Mouse (Mus musculus) lung, embryonic 14.5 days (tissue): ENCODE data around the gene Uqcrc1. TPM values are rescaled to one million over a fixed set of nuclear protein-coding genes. Genes with fewer than 3 reads are reported as not detected.

ENCODE experiments used
- ATAC-seq: fragments of 200-750 bp; cut with Nextera tagmentation; 2 replicates; pipeline ENCODE4 v1.8.0; 2017; ENCODE audit warnings: mild to moderate bottlenecking, moderate TSS enrichment, moderate library complexity; ENCODE audit not compliant: insufficient read depth
- DNase-seq: peaks from one replicate; pipeline ENCODE4 v3.0.0-alpha.2; 2015
- H3K27ac ChIP-seq: fragments of 300-500 bp; sonication (generic); 2 replicates; pipeline ENCODE4 v1.5.1; 2014; ENCODE audit warnings: low read depth, mild to moderate bottlenecking, moderate library complexity
- H3K27me3 ChIP-seq: fragments of 300-500 bp; sonication (generic); 2 replicates; pipeline ENCODE4 v1.6.1; 2014; ENCODE audit warnings: low read length, control low read depth; ENCODE audit not compliant: insufficient read depth
- H3K36me3 ChIP-seq: fragments of 300-500 bp; sonication (generic); 2 replicates; pipeline ENCODE4 v1.6.1; 2014; ENCODE audit warnings: control low read depth; ENCODE audit not compliant: insufficient read depth
- H3K4me1 ChIP-seq: fragments of 300-500 bp; sonication (generic); 2 replicates; pipeline ENCODE4 v1.6.1; 2014; ENCODE audit warnings: antibody characterized with exemption, control low read depth; ENCODE audit not compliant: insufficient read depth
- H3K4me2 ChIP-seq: fragments of 300-500 bp; sonication (generic); 2 replicates; pipeline ENCODE4 v1.6.1; 2014; ENCODE audit warnings: mild to moderate bottlenecking
- H3K4me3 ChIP-seq: fragments of 300-500 bp; sonication (generic); 2 replicates; pipeline ENCODE4 v1.5.1; 2014; ENCODE audit warnings: low read depth, low read length
- H3K9ac ChIP-seq: fragments of 300-500 bp; sonication (generic); 2 replicates; pipeline ENCODE4 v1.6.1; 2014
- H3K9me3 ChIP-seq: fragments of 300-500 bp; sonication (generic); 2 replicates; pipeline ENCODE4 v1.6.1; 2016; ENCODE audit warnings: low read depth, low read length, control low read depth
- CTCF ChIP-seq: IDR thresholded peaks from 2 replicates; pipeline ENCODE4 v1.5.1; 2016; ENCODE audit warnings: antibody characterized with exemption, low read depth
- WGBS: fragments of 180-500 bp; shearing (Covaris S2); extraction: QIAGEN DNeasy Blood & Tissue Kit; methylation state at CpG from one replicate; pipeline ENCODE4 v1.1.7; 2014; 5-methylcytosine and 5-hydroxymethylcytosine counted together
- polyA plus RNA-seq: library from polyadenylated mRNA; unstranded; fragments of >200 nt; fragmentation: Nextera tagmentation; extraction: Ambion mirVana; gene quantifications from 2 replicates; pipeline ENCODE4 v1.2.1, GENCODE M21; 2014

The Uqcrc1 gene
- polyA plus RNA-seq, 1 experiment from 2014 or later, result 454 TPM

GRCm38 (mm10) chr9:108935991-108936390, 442 bp upstream of the Uqcrc1 start:
- H3K9ac ChIP-seq, result no peak overlapping the region
- H3K9me3 ChIP-seq, result no peaks in the 10 kb centered on the region
- no peaks in the 10 kb centered on the region for H3K27me3 ChIP-seq
- H3K4me2 ChIP-seq, result peak overlapping the region; percentile 5; the same call in 1 of the 2 replicates
- no peak overlapping the region for H3K27ac ChIP-seq
- 10% methylated on average over 3 of the region's 3 CpGs for WGBS
- ATAC-seq, result no peak
- DNase-seq, result no peak
- peak overlapping the region; percentile 97 for H3K4me3 ChIP-seq
- no peaks in the 10 kb centered on the region for H3K4me1 ChIP-seq
- no peak for TF ChIP-seq CTCF
- peaks cover 31% of the 10 kb centered on the region for H3K36me3 ChIP-seq

- H3K4me2 ChIP-seq, result no peak overlapping the region
Measured at GRCm38 (mm10) chr9:108945111-108945510, 8.7 kb downstream of the Uqcrc1 start.

GRCm38 (mm10) chr9:108945608-108946007, 9.2 kb downstream of the Uqcrc1 start:
- Histone ChIP-seq H3K27me3 (no peaks in the 10 kb centered on the region), H3K4me3 (no peak overlapping the region)
- TF ChIP-seq CTCF, result no peak

More at GRCm38 (mm10) chr9:108945111-108945510, 8.7 kb downstream of the Uqcrc1 start:
- no peak for ATAC-seq
- Histone ChIP-seq H3K9ac (no peak overlapping the region), H3K4me1 (no peaks in the 10 kb centered on the region), H3K27ac (no peak overlapping the region), H3K4me3 (no peak overlapping the region), H3K9me3 (no peaks in the 10 kb centered on the region), H3K27me3 (no peaks in the 10 kb centered on the region), H3K36me3 (peaks cover 92% of the 10 kb centered on the region)
- no peak for TF ChIP-seq CTCF
- WGBS, result 65% methylated on average over 9 of the region's 9 CpGs
- no peak for DNase-seq

GRCm38 (mm10) chr9:108949231-108949966, 13.0 kb downstream of the Uqcrc1 start:
- TF ChIP-seq CTCF, result no peak
- H3K27me3 ChIP-seq, result peaks cover 11% of the 10 kb centered on the region; the same call in 1 of the 2 replicates
- peak overlapping the region; percentile 60; the same call in 1 of the 2 replicates for H3K27ac ChIP-seq
- H3K36me3 ChIP-seq, result peaks cover 63% of the 10 kb centered on the region
- H3K4me2 ChIP-seq, result no peak overlapping the region
- H3K9me3 ChIP-seq, result no peaks in the 10 kb centered on the region
- 61% methylated on average over 13 of the region's 13 CpGs for WGBS
- H3K9ac ChIP-seq, result no peak overlapping the region
- H3K4me1 ChIP-seq, result no peaks in the 10 kb centered on the region
- H3K4me3 ChIP-seq, result no peak overlapping the region
- DNase-seq (peak; percentile 62), ATAC-seq (peak; percentile 62)

More at GRCm38 (mm10) chr9:108945608-108946007, 9.2 kb downstream of the Uqcrc1 start:
- Histone ChIP-seq H3K36me3 (peaks cover 92% of the 10 kb centered on the region), H3K4me1 (no peaks in the 10 kb centered on the region), H3K9me3 (no peaks in the 10 kb centered on the region), H3K4me2 (no peak overlapping the region), H3K9ac (no peak overlapping the region), H3K27ac (no peak overlapping the region)
- ATAC-seq, result no peak
- no peak for DNase-seq
- 86% methylated on average over 5 of the region's 5 CpGs for WGBS

GRCm38 (mm10) chr9:108949967-108950728, 13.7 kb downstream of the Uqcrc1 start:
- Histone ChIP-seq H3K27me3 (peaks cover 11% of the 10 kb centered on the region; the same call in 1 of the 2 replicates), H3K4me3 (no peak overlapping the region), H3K9me3 (no peaks in the 10 kb centered on the region), H3K27ac (peak overlapping the region; percentile 60; the same call in 1 of the 2 replicates), H3K4me2 (no peak overlapping the region), H3K36me3 (peaks cover 56% of the 10 kb centered on the region), H3K4me1 (no peaks in the 10 kb centered on the region), H3K9ac (no peak overlapping the region)
- ATAC-seq (peak; percentile 12), DNase-seq (no peak)
- WGBS, result 84% methylated on average over 9 of the region's 9 CpGs
- TF ChIP-seq CTCF, result no peak

DNA sequence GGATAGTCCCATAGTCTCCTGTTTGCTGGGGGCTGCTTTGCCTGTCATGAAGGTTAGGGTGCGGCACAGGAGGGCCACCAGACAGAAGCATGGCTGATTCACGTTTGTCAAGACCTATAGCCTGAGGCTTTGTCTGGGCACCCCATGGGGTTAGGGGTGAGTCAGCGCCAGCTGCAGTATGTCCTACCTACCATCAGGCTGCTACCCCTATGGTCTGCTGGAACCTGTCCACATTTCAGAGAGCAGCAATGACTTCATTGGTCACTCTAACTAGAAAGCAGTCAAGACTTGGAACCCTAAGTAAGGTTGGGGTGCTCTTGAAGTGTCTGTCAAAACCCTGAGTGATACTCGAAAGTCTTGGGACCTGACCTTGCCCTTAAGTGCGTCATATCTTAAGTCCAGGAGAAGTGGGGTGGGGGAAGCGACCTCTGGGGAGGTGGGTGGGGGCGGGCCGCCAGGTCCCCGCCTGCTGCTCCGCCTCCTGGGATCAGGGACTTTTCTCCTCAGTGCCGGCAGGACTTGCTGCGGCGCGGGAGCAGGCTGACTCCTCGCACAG, 16.7 kb downstream of the Uqcrc1 start, which contains the start of gene Col7a1:
TSS of gene Col7a1 (plus strand) at position 506 of the 556 bp plus-strand sequence.
- peak within 1 kb of the TSS; percentile 23 for H3K9ac ChIP-seq
- no peak for DNase-seq

More for the DNA sequence above, 16.7 kb downstream of the Uqcrc1 start, which contains the start of gene Col7a1:
- Histone ChIP-seq H3K4me1 (no peaks in the 10 kb centered on the region), H3K27me3 (peaks cover 11% of the 10 kb centered on the region; the same call in 1 of the 2 replicates), H3K4me3 (peak within 1 kb of the TSS; percentile 18), H3K36me3 (peaks cover 26% of the 10 kb centered on the region), H3K9me3 (no peaks in the 10 kb centered on the region), H3K4me2 (peak within 1 kb of the TSS; percentile 53), H3K27ac (no peak within 1 kb of the TSS)
- no peak; the same call in 1 of the 2 replicates for ATAC-seq
- TF ChIP-seq CTCF, result no peak
- WGBS, result 9% methylated on average over 15 of the region's 15 CpGs
